Mouse (Mus musculus) kidney, embryonic 14.5 days (tissue): ENCODE measurements around the gene Tuba8. TPM values are rescaled to one million over a fixed set of nuclear protein-coding genes. Genes with fewer than 3 reads are reported as not detected.

Experiments
- ATAC-seq: fragments of 200-750 bp; cut with Nextera tagmentation; 2 replicates; pipeline ENCODE4 v1.8.0; 2017; ENCODE audit warnings: moderate number of reproducible peaks, mild to moderate bottlenecking, moderate TSS enrichment, moderate library complexity; ENCODE audit not compliant: low FRiP score, low TSS enrichment
- H3K27ac ChIP-seq: fragments of 300-500 bp; sonication (generic); 2 replicates; pipeline ENCODE4 v1.5.1; 2014; ENCODE audit warnings: low read depth, mild to moderate bottlenecking, low read length, moderate library complexity, mixed read lengths
- H3K27me3 ChIP-seq: fragments of 300-500 bp; sonication (generic); 2 replicates; pipeline ENCODE4 v1.6.1; 2014; ENCODE audit warnings: mild to moderate bottlenecking, low read length; ENCODE audit not compliant: control insufficient read depth, insufficient read depth
- H3K36me3 ChIP-seq: fragments of 300-500 bp; sonication (generic); 2 replicates; pipeline ENCODE4 v1.6.1; 2014; ENCODE audit warnings: low read length, mixed read lengths; ENCODE audit not compliant: control insufficient read depth, insufficient read depth
- H3K4me1 ChIP-seq: fragments of 300-500 bp; sonication (generic); 2 replicates; pipeline ENCODE4 v1.6.1; 2014; ENCODE audit warnings: low read length, mixed read lengths; ENCODE audit not compliant: control insufficient read depth, insufficient read depth
- H3K4me2 ChIP-seq: fragments of 300-500 bp; sonication (generic); replicated peaks from 2 replicates; pipeline ENCODE4 v1.6.1; 2014; ENCODE audit warnings: low read depth, mild to moderate bottlenecking, low read length
- H3K4me3 ChIP-seq: fragments of 300-500 bp; sonication (generic); 2 replicates; pipeline ENCODE4 v1.5.1; 2014; ENCODE audit warnings: mild to moderate bottlenecking, low read length
- H3K9ac ChIP-seq: fragments of 300-500 bp; sonication (generic); 2 replicates; pipeline ENCODE4 v1.6.1; 2014; ENCODE audit warnings: low read depth, mild to moderate bottlenecking, low read length, moderate library complexity
- H3K9me3 ChIP-seq: fragments of 300-500 bp; sonication (generic); 2 replicates; pipeline ENCODE4 v1.6.1; 2016; ENCODE audit warnings: low read length; ENCODE audit not compliant: control insufficient read depth
- WGBS: fragments of 180-500 bp; shearing (Covaris S2); extraction: QIAGEN DNeasy Blood & Tissue Kit; methylation state at CpG from one replicate; pipeline ENCODE4 v1.1.7; 2014; 5-methylcytosine and 5-hydroxymethylcytosine counted together
- polyA plus RNA-seq: library from polyadenylated mRNA; unstranded; fragments of >200 nt; fragmentation: Nextera tagmentation; extraction: Ambion mirVana; gene quantifications from 2 replicates; pipeline ENCODE4 v1.2.1, GENCODE M21; 2014

The Tuba8 gene
- polyA plus RNA-seq, 1 experiment from 2014 or later = 0.18 TPM

DNA sequence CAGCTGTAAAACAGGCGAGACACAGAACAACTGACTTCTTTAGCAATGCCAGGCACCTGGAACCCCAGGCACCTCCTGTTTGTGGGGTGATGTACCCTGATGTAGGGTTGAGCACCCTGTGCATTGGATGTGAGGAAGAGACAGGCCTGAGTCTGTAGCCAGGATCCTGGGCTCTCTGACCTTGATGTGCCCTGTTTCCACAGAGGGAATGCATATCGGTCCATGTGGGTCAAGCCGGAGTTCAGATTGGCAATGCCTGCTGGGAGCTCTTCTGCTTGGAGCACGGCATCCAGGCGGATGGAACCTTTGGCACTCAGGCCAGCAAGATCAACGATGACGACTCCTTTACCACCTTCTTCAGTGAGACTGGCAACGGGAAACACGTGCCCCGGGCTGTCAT is 9.7 kb downstream of the Tuba8 start:
- peaks cover 2% of the 10 kb centered on the region; the same call in 1 of the 2 replicates for H3K9me3 ChIP-seq
- no peak overlapping the region for H3K9ac ChIP-seq
- ATAC-seq = no peak
- H3K4me2 ChIP-seq = no peak overlapping the region
- H3K27me3 ChIP-seq = no peaks in the 10 kb centered on the region
- no peak overlapping the region for H3K27ac ChIP-seq
- 92% methylated on average over 10 of the region's 10 CpGs for WGBS
- no peaks in the 10 kb centered on the region for H3K36me3 ChIP-seq
- no peak overlapping the region for H3K4me3 ChIP-seq
- H3K4me1 ChIP-seq = no peaks in the 10 kb centered on the region

DNA sequence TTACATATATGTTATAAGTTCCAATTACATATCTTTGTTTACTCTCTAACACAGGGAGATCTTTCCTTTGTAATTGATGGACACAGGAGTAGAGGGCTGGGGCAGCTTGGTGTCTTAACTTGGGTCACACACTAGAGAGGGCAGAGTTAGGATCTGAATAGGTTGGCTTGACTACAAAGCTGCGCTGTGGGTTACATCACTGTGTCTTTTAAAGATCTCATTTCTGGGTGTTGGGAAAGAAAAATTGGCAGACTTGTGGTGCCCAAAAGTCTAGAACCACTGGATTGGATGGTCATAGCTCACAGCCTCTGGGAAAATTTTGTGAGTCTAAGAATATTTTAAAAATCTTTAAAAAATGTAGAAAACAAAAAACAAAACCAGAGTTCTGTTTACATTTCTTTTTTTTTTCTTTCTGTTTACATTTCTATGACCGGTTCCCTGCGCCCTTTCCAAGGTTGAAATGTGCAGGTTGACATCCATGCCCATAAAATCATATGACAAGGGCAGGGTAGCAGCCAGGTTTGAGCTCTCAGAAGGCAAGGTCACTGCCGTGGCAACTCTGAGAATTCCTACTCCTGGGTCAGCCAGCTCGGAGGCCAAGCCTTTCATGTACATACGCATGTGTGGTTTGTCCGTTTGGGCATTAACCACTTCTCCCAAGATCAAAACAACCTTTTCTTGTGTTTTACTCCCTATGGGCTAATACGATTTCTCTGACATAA is 11.5 kb downstream of the Tuba8 start:
- WGBS = 72% methylated on average over 8 of the region's 8 CpGs
- no peak overlapping the region for H3K4me3 ChIP-seq

DNA sequence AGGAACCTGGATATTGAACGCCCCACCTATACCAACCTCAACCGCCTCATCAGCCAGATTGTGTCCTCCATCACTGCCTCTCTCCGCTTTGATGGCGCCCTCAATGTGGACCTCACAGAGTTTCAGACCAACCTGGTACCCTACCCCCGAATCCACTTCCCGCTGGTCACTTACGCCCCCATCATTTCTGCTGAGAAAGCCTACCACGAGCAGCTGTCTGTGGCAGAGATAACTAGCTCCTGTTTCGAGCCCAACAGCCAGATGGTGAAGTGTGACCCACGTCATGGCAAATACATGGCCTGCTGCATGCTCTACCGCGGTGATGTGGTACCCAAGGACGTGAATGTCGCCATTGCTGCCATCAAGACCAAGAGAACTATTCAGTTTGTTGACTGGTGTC is 12.5 kb downstream of the Tuba8 start:
- Histone ChIP-seq H3K27ac (no peak overlapping the region), H3K4me2 (no peak overlapping the region), H3K36me3 (no peaks in the 10 kb centered on the region), H3K9ac (no peak overlapping the region), H3K4me1 (no peaks in the 10 kb centered on the region), H3K4me3 (no peak overlapping the region), H3K9me3 (peaks cover 2% of the 10 kb centered on the region; the same call in 1 of the 2 replicates), H3K27me3 (no peaks in the 10 kb centered on the region)
- ATAC-seq = no peak
- 93% methylated on average over 14 of the region's 14 CpGs for WGBS

More for the DNA sequence above, 11.5 kb downstream of the Tuba8 start:
- Histone ChIP-seq H3K27ac (no peak overlapping the region), H3K27me3 (no peaks in the 10 kb centered on the region), H3K4me1 (no peaks in the 10 kb centered on the region), H3K4me2 (no peak overlapping the region), H3K9me3 (peaks cover 2% of the 10 kb centered on the region; the same call in 1 of the 2 replicates), H3K36me3 (no peaks in the 10 kb centered on the region), H3K9ac (no peak overlapping the region)
- no peak for ATAC-seq

DNA sequence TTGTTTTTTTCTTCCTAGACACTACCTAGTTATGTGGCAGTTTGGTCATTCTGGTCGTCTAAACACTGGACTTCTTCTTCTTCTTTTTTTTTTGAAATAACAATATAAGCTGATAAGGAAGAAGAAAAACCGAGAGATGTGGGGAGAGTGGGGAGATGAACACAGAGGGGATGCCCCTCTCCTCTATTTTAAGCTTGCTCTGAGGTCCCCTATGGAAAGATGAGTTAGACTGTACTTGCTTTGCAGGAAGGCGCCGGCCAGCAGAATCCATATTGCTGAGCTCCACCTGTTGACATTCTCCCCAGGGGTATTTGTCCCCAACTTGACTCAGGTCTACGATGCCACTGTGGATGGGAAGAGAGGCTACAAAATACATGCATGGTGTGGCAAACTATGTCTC is 13.6 kb downstream of the Tuba8 start:
- no peak for ATAC-seq
- no peak overlapping the region for H3K4me3 ChIP-seq
- H3K9ac ChIP-seq = no peak overlapping the region
- H3K36me3 ChIP-seq = no peaks in the 10 kb centered on the region
- WGBS = 78% methylated on average over 5 of the region's 5 CpGs
- H3K27ac ChIP-seq = no peak overlapping the region
- H3K9me3 ChIP-seq = peaks cover 2% of the 10 kb centered on the region; the same call in 1 of the 2 replicates
- no peaks in the 10 kb centered on the region for H3K4me1 ChIP-seq
- no peak overlapping the region for H3K4me2 ChIP-seq
- no peaks in the 10 kb centered on the region for H3K27me3 ChIP-seq

DNA sequence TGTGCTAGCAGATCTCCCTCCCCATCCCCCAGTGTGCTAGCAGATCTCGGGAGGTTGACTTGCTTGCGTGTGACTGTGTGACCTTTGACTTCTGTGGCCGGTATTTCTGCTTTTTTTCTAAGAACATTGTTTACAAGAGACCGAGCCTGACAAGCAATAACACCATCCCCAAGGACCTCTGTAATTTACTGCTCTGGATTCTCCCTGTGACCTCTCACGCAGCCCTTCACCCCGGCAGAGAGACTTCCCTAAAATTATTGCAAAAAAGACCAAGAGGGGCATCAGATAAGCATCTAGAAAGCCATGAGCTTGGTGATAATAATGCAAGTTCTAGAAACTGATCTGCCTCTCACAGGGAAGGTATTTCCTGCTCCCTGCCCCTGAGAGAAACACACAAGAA is 14.5 kb downstream of the Tuba8 start:
- no peak overlapping the region for H3K4me3 ChIP-seq
- H3K9ac ChIP-seq = no peak overlapping the region
- no peak overlapping the region for H3K27ac ChIP-seq
- H3K4me2 ChIP-seq = no peak overlapping the region
- ATAC-seq = no peak
- WGBS = 3% methylated on average over 6 of the region's 6 CpGs
- no peaks in the 10 kb centered on the region for H3K27me3 ChIP-seq
- no peaks in the 10 kb centered on the region for H3K36me3 ChIP-seq
- H3K9me3 ChIP-seq = peaks cover 2% of the 10 kb centered on the region; the same call in 1 of the 2 replicates
- no peaks in the 10 kb centered on the region for H3K4me1 ChIP-seq

DNA sequence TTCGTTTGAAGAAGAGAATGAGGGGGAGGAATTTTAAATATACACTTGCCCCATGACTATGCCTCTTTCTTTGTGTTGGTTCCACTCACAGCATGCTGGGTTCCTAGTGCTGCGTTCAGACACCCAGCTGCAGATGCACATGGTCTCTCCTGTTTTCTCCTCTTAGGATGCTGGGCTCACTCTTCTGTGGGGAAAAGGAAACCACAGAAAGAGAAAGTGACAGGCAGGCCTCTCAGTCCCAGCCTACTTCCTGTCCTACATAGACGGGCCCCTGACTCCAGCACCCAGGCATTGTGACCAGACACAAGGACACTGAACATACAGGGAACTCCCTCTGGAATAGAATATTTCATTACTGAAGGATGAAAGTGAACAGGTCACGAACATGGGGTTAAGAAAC is 15.5 kb downstream of the Tuba8 start:
- ATAC-seq = no peak

DNA sequence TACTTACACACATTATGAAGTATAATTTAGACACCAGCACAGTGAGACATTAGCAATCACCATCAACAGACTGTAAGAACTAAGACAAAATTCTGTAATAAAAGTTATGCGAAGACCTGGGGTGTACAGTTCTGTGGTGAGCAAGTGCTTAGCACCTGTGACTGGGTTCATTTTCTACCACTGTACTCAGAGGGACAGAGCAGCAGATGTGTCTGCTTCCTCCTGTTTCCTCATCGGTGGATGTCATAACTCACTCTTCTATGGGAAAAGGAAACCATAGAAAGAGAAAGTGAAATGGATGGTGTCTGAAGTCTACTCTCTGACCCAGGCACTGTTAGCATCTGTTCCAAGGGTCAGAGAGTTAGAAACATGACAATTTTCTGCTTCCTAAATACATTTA is 16.2 kb downstream of the Tuba8 start:
- Histone ChIP-seq H3K4me1 (no peaks in the 10 kb centered on the region), H3K4me3 (no peak overlapping the region), H3K9ac (no peak overlapping the region), H3K9me3 (peaks cover 2% of the 10 kb centered on the region; the same call in 1 of the 2 replicates), H3K27me3 (no peaks in the 10 kb centered on the region), H3K36me3 (no peaks in the 10 kb centered on the region), H3K27ac (no peak overlapping the region), H3K4me2 (no peak overlapping the region)
- WGBS = 54% methylated on average over 2 of the region's 2 CpGs
- ATAC-seq = no peak

More for the DNA sequence above, 15.5 kb downstream of the Tuba8 start:
- Histone ChIP-seq H3K4me3 (no peak overlapping the region), H3K9me3 (peaks cover 2% of the 10 kb centered on the region; the same call in 1 of the 2 replicates), H3K36me3 (no peaks in the 10 kb centered on the region), H3K27ac (no peak overlapping the region), H3K9ac (no peak overlapping the region), H3K4me2 (no peak overlapping the region), H3K4me1 (no peaks in the 10 kb centered on the region), H3K27me3 (no peaks in the 10 kb centered on the region)
- WGBS = 60% methylated on average over 4 of the region's 4 CpGs

DNA sequence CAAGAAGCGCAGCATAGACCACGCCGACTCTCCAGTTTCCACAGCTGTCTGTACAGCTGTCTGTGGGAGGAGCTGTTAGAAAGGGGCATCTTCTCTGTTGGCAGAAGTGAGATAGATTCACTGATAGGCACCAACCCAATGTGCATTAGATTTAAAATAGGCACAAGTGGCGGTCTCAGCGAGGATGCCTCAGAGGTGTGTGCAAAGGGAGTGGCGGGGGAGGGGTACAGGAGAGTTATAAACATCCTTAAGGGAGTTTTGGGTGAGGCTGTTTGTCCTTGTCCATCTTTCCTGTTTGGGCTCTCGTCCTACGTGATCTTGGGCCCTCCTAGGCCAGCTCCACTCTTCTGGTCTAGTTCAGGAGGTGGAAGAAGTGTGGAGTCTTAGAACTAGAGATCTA is 17.9 kb downstream of the Tuba8 start:
- no peak overlapping the region for H3K4me2 ChIP-seq
- WGBS = 79% methylated on average over 8 of the region's 8 CpGs
- H3K4me1 ChIP-seq = no peaks in the 10 kb centered on the region
- H3K36me3 ChIP-seq = no peaks in the 10 kb centered on the region
- no peak for ATAC-seq
- H3K27me3 ChIP-seq = no peaks in the 10 kb centered on the region
- H3K9ac ChIP-seq = no peak overlapping the region
- H3K27ac ChIP-seq = no peak overlapping the region
- H3K9me3 ChIP-seq = no peaks in the 10 kb centered on the region
- H3K4me3 ChIP-seq = no peak overlapping the region

DNA sequence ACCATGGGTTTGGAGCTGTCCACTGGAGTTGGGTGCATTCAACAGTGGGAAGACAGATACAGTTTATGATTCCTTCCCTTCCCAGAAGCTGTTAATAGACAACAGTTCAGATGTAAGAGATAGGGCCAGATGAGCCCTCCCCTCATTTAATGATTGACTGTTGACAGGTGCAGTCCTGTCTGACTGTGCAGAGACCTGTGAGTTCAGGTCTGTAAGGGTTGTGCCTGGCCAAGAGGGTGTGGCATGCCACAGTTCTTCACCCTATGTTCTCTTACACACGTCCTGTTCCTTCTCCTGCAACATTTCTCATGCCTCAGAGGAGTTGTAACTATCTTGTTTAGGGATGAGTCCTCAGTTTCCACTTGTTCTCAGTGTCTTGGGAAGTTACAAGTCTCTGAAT is 22.2 kb downstream of the Tuba8 start:
- Histone ChIP-seq H3K4me3 (no peak overlapping the region), H3K36me3 (no peaks in the 10 kb centered on the region), H3K27me3 (no peaks in the 10 kb centered on the region), H3K4me2 (no peak overlapping the region), H3K27ac (no peak overlapping the region), H3K9ac (no peak overlapping the region), H3K4me1 (no peaks in the 10 kb centered on the region), H3K9me3 (no peaks in the 10 kb centered on the region)
- ATAC-seq = no peak
- WGBS = 59% methylated on average over 1 of the region's 1 CpGs
